Mouse (Mus musculus) layer of hippocampus, adult 18-20 months (tissue): ENCODE data around the gene Pgghg. TPM values are rescaled to one million over a fixed set of nuclear protein-coding genes. Genes with fewer than 3 reads are reported as not detected.

Source experiments
- DNase-seq, 2 experiments: peaks; one replicate each; pipeline ENCODE4 v3.0.0; 2022; ENCODE audit warnings: low spot score in 2 of 2
- total RNA-seq, 2 experiments: library from RNA; stranded (reverse); gene quantifications; 2 replicates each; pipeline ENCODE4 v1.2.3; 2021

The Pgghg gene
- total RNA-seq, 2 experiments from 2014 or later, result 4.0 to 4.6 TPM

- DNase-seq, result peak; percentile 10 to 30
Measured at GRCm38 (mm10) chr7:140987182-140988138, 46.3 kb downstream of the Pgghg start.

- DNase-seq, result no peak
Measured at GRCm38 (mm10) chr7:140989022-140989421, 47.8 kb downstream of the Pgghg start.

- no peak for DNase-seq
Measured at GRCm38 (mm10) chr7:140990185-140990584, 49.0 kb downstream of the Pgghg start.

GRCm38 (mm10) chr7:140990622-140991021 lies 49.4 kb downstream of the Pgghg start:
- DNase-seq, result no peak

GRCm38 (mm10) chr7:140991117-140991689 lies 50.0 kb downstream of the Pgghg start:
- no peak for DNase-seq

Other genes starting within 250 kb of the Pgghg start
- gene Olfr541, start 244.1 kb upstream of the Pgghg start, total RNA-seq, result not detected
- gene Cyp2e1, start 177.7 kb upstream of the Pgghg start, total RNA-seq, result not detected
- gene Syce1, start 153.5 kb upstream of the Pgghg start, total RNA-seq, result not detected
- 10 to 100 TPM; 12.8 to 14.9 TPM for gene Zfp941, start 119.2 kb upstream of the Pgghg start, total RNA-seq
- 1 to 10 TPM in 1 of 2 experiments, under 1 TPM in 1; 0.99 to 2.3 TPM for gene Urah, start 106.4 kb upstream of the Pgghg start, total RNA-seq
- not detected for gene Scgb1c1, start 95.8 kb upstream of the Pgghg start, total RNA-seq
- gene Odf3, start 93.6 kb upstream of the Pgghg start, total RNA-seq, result not detected
- 1 to 10 TPM in 1 of 2 experiments, under 1 TPM in 1; 0.37 to 1.2 TPM for gene Gm45785, start 85.1 kb upstream of the Pgghg start, total RNA-seq
- 10 to 100 TPM; 68.9 to 73.1 TPM for gene Ric8a, start 84.4 kb upstream of the Pgghg start, total RNA-seq
- 10 to 100 TPM; 24.7 to 26.2 TPM for gene Bet1l, start 83.8 kb upstream of the Pgghg start, total RNA-seq
- 100 to 1,000 TPM; 104 to 112 TPM for gene Psmd13, start 59.4 kb upstream of the Pgghg start, total RNA-seq
- 10 to 100 TPM; 75.3 to 75.8 TPM for gene Sirt3, start 59.1 kb upstream of the Pgghg start, total RNA-seq
- 1 to 10 TPM; 1.2 to 3.7 TPM for gene Cox8b, start 40.9 kb upstream of the Pgghg start, total RNA-seq
- gene Nlrp6, start 20.5 kb upstream of the Pgghg start, total RNA-seq, result under 1 TPM; 0.48 to 0.50 TPM
- gene Ifitm5, start 8.9 kb downstream of the Pgghg start, total RNA-seq, result not detected
- gene Gm45717, start 14.5 kb downstream of the Pgghg start, total RNA-seq, result not detected
- gene Ifitm2, start 14.6 kb downstream of the Pgghg start, total RNA-seq, result 10 to 100 TPM; 11.0 to 12.9 TPM
- 1 to 10 TPM; 1.1 to 1.7 TPM for gene Ifitm1, start 25.8 kb downstream of the Pgghg start, total RNA-seq
- 10 to 100 TPM in 1 of 2 experiments, 1 to 10 TPM in 1; 8.0 to 11.4 TPM for gene Ifitm3, start 69.4 kb downstream of the Pgghg start, total RNA-seq
- gene Ifitm6, start 76.5 kb downstream of the Pgghg start, total RNA-seq, result not detected
- gene Gm17387, start 87.7 kb downstream of the Pgghg start, total RNA-seq, result not detected
- gene B4galnt4, start 119.7 kb downstream of the Pgghg start, total RNA-seq, result 10 to 100 TPM; 84.2 to 86.8 TPM
- not detected for gene Pkp3, start 136.8 kb downstream of the Pgghg start, total RNA-seq
- gene Sigirr, start 159.2 kb downstream of the Pgghg start, total RNA-seq, result 1 to 10 TPM; 1.9 to 2.1 TPM
- not detected for gene Ano9, start 176.4 kb downstream of the Pgghg start, total RNA-seq
- 10 to 100 TPM; 47.4 to 50.6 TPM for gene Ptdss2, start 181.0 kb downstream of the Pgghg start, total RNA-seq
- gene Rnh1, start 231.5 kb downstream of the Pgghg start, total RNA-seq, result 10 to 100 TPM; 35.5 to 45.9 TPM